Mouse (Mus musculus): Measurements from ENCODE around the gene Fam222a. TPM values are rescaled to one million over a fixed set of nuclear protein-coding genes. Genes with fewer than 3 reads are reported as not detected.

The Fam222a gene
- polyA plus RNA-seq, 1 experiment = 5.3 TPM

DNA sequence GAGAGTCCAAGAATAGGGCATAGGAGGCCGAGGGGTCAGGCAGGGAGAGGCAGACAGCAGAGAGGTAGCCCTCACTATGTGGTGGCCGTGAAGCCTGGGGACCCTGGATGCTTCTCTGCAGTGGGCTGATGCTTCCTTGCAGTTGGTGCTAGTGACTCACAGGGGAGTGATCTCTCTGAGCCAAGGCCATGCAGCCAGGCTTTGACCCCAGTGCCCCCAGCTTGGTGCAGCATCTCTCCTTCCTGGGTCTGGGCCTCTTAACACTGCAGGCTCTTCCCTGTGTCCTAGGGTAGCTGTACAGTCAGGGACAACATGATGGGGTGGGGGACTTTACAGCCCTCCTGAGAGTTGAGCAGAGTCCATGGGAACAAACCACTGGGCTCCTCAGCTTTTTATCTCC is 21.6 kb downstream of the Fam222a start:
- H3K4me1 ChIP-seq (ENCODE audit: control insufficient read depth, insufficient read depth, insufficient read length, low read length) = peaks cover 25% of the 10 kb centered on the region
- H3K4me3 ChIP-seq (ENCODE audit: low read depth, low read length) = no peak overlapping the region
- H3K27ac ChIP-seq (ENCODE audit: insufficient read depth, low read depth, low read length) = no peak overlapping the region
- WGBS = 56% methylated on average over 2 of the region's 2 CpGs
- H3K27me3 ChIP-seq (ENCODE audit: control insufficient read depth, insufficient read depth, low read length) = no peaks in the 10 kb centered on the region; the same call in 1 of the 2 replicates
- TF ChIP-seq CTCF (IDR thresholded peaks at IDR 0.05; ENCODE audit: extremely low read depth, insufficient read length, insufficient replicate concordance, low read depth, low read length) = no peak
- TF ChIP-seq POLR2A (IDR thresholded peaks at IDR 0.05; ENCODE audit: low read depth, low read length) = no peak
- no peaks in the 10 kb centered on the region for H3K36me3 ChIP-seq (ENCODE audit: control insufficient read depth, insufficient read depth, low read length)

DNA sequence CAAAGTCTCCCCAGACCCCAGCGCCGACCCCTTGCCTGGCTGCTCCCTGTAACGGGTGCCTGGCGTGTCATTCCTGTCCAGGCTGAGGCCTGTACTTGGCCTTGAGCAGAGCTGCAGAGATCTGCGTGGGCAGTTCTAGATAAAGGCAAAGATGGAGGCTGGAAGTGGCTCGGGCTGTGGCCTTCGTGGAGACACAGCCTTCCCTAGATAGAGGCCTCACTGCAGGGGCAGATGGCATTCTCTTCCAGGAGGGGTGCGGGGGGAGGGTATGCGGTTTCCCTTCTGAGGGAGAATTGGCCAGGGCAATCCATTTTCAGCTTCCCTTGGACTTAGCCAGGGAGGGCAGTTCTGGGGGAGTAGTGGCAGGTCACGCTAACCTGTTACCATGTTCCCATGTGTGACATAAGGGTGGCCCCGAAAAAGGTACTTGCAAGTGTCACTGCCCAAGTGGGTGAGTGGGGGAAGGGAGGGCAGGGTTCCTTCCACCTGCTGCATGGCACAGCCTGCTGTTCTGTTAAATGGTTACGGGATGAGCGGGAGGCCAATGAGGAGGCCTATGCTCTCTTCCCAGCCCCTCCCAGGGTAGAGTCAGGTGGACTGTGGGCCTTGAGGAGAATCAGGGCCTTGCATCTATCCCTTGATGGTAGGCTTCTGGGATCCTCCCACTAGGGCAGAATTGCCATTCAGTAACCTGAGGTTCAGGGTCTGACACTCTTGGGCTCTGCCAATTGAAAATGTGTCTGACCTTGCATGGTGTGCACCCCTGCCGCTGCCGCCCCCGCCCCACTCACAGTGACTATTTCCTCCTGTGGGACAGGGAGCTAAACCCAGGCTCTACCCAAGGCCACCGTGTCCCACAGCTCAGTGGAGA is 22.5 kb downstream of the Fam222a start:
- H3K4me3 ChIP-seq (ENCODE audit: low read depth, low read length) = no peak overlapping the region
- H3K36me3 ChIP-seq (ENCODE audit: control insufficient read depth, insufficient read depth, low read length) = no peaks in the 10 kb centered on the region
- TF ChIP-seq CTCF (IDR thresholded peaks at IDR 0.05; ENCODE audit: extremely low read depth, insufficient read length, insufficient replicate concordance, low read depth, low read length) = no peak
- no peak for TF ChIP-seq POLR2A (IDR thresholded peaks at IDR 0.05; ENCODE audit: low read depth, low read length)
- WGBS = 62% methylated on average over 17 of the region's 17 CpGs
- no peak overlapping the region for H3K27ac ChIP-seq (ENCODE audit: insufficient read depth, low read depth, low read length)
- peaks cover 27% of the 10 kb centered on the region for H3K4me1 ChIP-seq (ENCODE audit: control insufficient read depth, insufficient read depth, insufficient read length, low read length)
- H3K27me3 ChIP-seq (ENCODE audit: control insufficient read depth, insufficient read depth, low read length) = no peaks in the 10 kb centered on the region; the same call in 1 of the 2 replicates

DNA sequence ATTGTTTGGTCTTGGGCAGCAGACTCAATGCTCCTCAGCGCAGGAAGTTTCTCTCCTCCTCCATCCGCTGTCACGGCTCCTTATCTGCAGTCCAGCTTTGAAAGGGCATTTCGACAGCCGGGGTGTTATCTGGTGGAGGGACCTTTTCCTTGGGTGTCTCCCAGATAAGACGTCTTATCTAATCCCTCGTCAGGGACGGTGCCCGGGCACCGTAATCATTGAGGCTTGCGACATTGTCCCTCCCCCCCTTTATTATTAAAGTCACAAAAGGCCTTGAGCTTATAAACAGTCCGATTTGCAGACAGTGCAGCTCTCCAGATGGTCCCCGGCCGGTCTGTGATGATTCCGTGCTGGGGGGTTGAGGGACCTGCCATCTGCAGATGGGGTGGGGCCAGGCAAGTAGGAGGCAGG is 23.3 kb downstream of the Fam222a start:
- Histone ChIP-seq H3K36me3 (ENCODE audit: control insufficient read depth, insufficient read depth, low read length) (no peaks in the 10 kb centered on the region), H3K27ac (ENCODE audit: insufficient read depth, low read depth, low read length) (no peak overlapping the region), H3K27me3 (ENCODE audit: control insufficient read depth, insufficient read depth, low read length) (no peaks in the 10 kb centered on the region; the same call in 1 of the 2 replicates), H3K4me1 (ENCODE audit: control insufficient read depth, insufficient read depth, insufficient read length, low read length) (peaks cover 27% of the 10 kb centered on the region), H3K4me3 (ENCODE audit: low read depth, low read length) (no peak overlapping the region)
- TF ChIP-seq CTCF (IDR thresholded peaks at IDR 0.05; ENCODE audit: extremely low read depth, insufficient read length, insufficient replicate concordance, low read depth, low read length) (no peak), POLR2A (IDR thresholded peaks at IDR 0.05; ENCODE audit: low read depth, low read length) (no peak)
- 12% methylated on average over 15 of the region's 15 CpGs for WGBS

DNA sequence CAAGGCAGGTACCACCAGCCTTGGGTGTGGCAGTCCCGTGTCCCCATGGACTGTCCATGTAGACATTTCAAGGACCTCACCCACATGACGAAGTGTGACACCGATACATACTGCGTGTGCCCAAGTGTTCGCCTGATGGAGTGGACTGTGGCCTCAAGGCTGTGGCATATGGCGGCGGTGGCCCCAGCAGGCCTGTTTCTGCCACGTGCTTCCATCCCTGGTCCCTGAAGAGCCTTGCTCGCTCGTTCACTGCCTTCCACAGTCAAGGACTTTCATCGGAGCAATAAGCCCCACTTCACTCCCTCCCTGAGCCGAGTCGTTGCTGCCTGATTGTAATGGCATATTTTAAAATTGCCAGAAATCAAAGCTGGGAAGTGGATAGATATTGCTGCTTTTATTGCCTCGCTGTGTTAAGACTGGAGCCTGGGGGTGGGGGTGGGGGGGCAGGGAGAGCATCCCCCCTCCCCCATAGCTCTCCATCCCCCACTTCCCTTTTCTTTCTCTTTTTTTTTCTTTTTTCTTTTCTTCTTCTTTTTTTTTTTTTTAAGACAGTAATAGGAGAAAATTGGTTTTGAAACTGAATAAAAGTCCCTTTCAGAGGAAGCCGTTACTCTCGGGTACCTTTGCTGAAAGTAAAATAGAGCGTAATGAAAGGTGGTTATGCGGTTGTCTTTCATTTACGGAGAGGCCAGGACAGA is 24.8 kb downstream of the Fam222a start:
- no peak overlapping the region for H3K27ac ChIP-seq (ENCODE audit: insufficient read depth, low read depth, low read length)
- TF ChIP-seq CTCF (IDR thresholded peaks at IDR 0.05; ENCODE audit: extremely low read depth, insufficient read length, insufficient replicate concordance, low read depth, low read length) (no peak), POLR2A (IDR thresholded peaks at IDR 0.05; ENCODE audit: low read depth, low read length) (no peak)
- WGBS = 76% methylated on average over 19 of the region's 19 CpGs
- H3K4me1 ChIP-seq (ENCODE audit: control insufficient read depth, insufficient read depth, insufficient read length, low read length) = peaks cover 27% of the 10 kb centered on the region
- H3K36me3 ChIP-seq (ENCODE audit: control insufficient read depth, insufficient read depth, low read length) = no peaks in the 10 kb centered on the region
- H3K4me3 ChIP-seq (ENCODE audit: low read depth, low read length) = no peak overlapping the region
- no peaks in the 10 kb centered on the region; the same call in 1 of the 2 replicates for H3K27me3 ChIP-seq (ENCODE audit: control insufficient read depth, insufficient read depth, low read length)

DNA sequence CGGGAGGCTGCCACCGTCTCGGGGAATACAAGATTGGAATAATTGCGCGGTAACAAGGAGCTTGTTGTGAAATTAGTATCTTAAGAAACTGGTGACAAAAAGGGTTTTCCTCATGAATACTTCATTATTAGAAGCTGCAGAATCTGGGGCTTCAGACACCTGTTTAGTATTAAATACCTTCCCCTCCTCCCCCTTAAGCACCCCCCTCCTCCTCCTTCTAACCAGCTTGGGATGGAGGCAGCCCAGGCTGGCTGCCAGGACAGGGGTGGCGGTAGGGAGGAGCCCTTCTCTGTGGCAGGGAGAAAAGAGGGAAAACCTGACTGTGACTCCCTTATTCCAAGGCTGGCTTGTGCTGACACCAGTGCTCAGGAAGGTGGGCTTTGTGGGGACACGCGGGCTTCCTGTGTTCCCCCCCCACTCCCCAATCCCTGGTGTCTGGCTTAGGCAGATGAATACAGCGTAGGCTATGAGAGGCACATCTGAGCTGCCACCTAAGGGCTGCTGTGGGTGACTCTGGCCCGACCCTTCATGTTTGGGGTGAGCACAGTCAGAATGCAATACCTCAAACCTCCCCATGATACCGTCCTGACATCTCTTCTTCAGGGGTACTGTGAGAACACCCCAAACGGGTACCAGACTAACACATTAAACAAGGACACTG is 25.5 kb downstream of the Fam222a start:
- TF ChIP-seq POLR2A (IDR thresholded peaks at IDR 0.05; ENCODE audit: low read depth, low read length) (no peak), CTCF (IDR thresholded peaks at IDR 0.05; ENCODE audit: extremely low read depth, insufficient read length, insufficient replicate concordance, low read depth, low read length) (no peak)
- Histone ChIP-seq H3K4me1 (ENCODE audit: control insufficient read depth, insufficient read depth, insufficient read length, low read length) (peaks cover 27% of the 10 kb centered on the region), H3K4me3 (ENCODE audit: low read depth, low read length) (no peak overlapping the region), H3K27ac (ENCODE audit: insufficient read depth, low read depth, low read length) (no peak overlapping the region), H3K27me3 (ENCODE audit: control insufficient read depth, insufficient read depth, low read length) (no peaks in the 10 kb centered on the region; the same call in 1 of the 2 replicates), H3K36me3 (ENCODE audit: control insufficient read depth, insufficient read depth, low read length) (no peaks in the 10 kb centered on the region)
- 78% methylated on average over 12 of the region's 12 CpGs for WGBS

DNA sequence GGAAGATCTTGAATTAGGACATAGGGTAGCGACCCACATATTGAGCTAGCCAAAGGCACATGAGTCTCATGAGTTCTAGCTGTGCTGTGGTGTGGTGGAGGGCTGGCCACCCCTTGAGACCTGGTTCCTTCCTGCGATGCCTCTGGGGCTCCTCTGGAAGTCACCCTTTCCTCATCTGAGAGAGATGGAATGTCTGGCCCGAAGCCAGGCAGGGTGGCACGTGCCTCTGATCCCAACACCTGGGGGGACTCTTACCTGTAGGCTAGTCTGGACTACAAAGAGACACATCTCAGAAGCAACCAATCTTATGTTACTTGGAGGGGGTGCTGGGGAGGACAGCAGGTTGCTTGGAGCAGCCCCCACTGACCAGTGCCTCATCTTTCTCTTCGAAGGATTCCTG is 26.1 kb downstream of the Fam222a start:
- H3K4me1 ChIP-seq (ENCODE audit: control insufficient read depth, insufficient read depth, insufficient read length, low read length) = peaks cover 27% of the 10 kb centered on the region
- WGBS = 51% methylated on average over 5 of the region's 5 CpGs

More for the DNA sequence above, 26.1 kb downstream of the Fam222a start:
- Histone ChIP-seq H3K36me3 (ENCODE audit: control insufficient read depth, insufficient read depth, low read length) (no peaks in the 10 kb centered on the region), H3K27me3 (ENCODE audit: control insufficient read depth, insufficient read depth, low read length) (no peaks in the 10 kb centered on the region; the same call in 1 of the 2 replicates), H3K27ac (ENCODE audit: insufficient read depth, low read depth, low read length) (no peak overlapping the region), H3K4me3 (ENCODE audit: low read depth, low read length) (no peak overlapping the region)
- TF ChIP-seq CTCF (IDR thresholded peaks at IDR 0.05; ENCODE audit: extremely low read depth, insufficient read length, insufficient replicate concordance, low read depth, low read length) = no peak
- TF ChIP-seq POLR2A (IDR thresholded peaks at IDR 0.05; ENCODE audit: low read depth, low read length) = no peak

All from small intestine, adult 2 months (tissue).